Mouse (Mus musculus): ENCODE results near the gene Atg16l1.

Atg16l1 gene

DNA sequence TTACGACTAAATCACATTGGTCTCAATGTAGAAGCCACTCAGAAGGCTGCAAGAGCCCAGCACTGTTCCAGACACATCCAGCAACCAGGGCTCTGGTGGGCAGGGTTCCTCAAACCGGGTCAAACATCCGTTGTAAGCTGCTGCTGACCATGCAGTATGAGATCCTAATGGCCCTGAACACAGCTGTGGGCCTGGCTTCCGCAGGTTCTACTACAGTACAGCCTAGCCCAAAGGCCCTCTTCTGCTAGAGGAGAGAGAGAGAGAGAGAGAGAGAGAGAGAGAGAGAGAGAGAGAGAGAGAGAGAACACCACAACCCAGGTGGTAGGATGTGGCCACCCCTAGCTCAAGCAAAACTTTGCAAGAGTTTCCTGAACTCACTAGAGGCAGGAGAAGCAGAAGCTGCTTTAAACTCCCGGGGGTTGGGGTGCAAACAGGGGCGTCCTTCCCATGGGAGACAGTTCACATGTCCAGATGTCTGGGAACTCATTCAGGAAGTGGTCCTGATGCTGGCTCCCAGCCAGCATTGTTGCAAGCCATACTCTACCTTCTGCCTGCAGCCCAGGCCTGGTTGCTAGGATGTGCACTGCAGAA is 74.0 kb downstream of the Atg16l1 start:
- DNase-seq (ENCODE audit: low spot score in 2 of 2), result no peak

DNA sequence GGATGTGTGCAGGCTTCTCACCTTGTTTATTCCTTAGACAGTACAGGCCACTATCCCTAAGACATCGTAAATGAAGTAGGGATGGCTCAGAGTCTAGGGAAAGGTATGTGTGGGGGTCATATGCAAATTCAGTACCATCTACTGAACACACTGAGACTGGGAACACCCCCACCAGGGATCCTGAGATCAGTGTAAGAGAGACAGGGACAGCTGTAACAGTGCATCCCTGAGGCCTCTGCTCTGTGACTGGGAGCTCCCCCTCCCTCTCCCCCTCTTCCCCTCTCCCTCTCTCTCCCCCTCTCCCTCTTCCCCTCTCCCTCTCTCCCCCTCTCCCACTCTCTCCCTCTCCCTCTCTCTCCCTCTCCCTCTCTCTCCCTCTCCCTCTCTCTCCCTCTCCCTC is 80.8 kb downstream of the Atg16l1 start:
- DNase-seq (ENCODE audit: low spot score in 2 of 2), result no peak

DNA sequence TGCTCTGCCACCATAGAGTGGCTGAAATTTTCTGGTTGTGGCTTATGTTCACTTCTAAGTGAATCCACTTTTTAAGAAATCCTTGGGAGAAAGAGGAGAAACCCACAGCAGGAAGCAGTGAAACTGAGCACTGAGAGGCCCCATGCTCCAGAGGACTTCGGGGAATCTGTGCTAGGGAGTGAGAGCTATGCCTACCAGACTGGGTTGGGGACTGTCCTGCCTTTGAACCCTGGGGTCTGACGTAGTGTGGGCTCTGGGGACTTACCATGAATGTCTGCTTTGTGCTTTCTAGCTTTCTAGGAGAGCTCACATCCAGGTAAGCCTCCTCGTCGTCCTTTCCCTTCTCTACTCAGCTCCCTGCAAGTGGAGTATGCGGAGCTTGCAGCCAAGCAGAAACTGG is 81.3 kb downstream of the Atg16l1 start:
- no peak for DNase-seq (ENCODE audit: low spot score in 2 of 2)

DNA sequence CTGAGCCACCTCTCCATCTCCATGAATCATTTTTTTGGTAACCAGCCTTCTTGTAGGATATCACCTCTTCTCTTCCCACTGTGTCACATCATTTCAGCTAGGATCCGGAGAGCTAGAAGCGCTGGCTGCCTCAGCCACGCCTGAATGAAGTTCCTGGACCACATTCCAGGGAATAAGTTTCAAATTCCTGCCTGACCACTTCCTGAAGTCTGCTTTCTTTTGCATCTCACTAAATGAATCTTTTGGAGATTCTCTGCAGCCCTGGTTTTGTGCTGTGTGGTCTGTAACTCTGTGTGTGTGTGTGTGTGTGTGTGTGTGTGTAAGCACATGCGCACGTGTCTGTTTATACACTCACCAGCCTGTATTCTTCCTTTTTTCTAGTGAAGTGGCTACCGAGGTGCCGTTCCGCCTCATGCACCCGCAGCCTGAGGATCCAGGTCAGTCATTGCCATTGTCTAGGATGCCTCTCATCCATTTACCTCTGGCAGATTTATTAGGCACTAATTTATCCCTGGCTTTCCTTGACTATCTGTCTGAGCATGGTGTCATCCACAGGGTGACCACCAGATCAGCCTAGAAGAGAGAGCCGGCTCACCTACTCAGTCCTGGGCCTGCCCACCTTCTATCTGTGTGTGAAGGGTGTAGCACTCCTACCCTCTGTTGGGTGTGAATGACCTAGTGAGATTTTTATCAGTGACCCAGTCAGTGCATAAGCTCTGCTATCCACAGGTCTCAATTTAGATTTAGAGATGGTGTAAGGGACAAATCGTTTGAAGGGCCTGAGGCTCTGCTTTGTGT is 84.9 kb downstream of the Atg16l1 start:
- no peak for DNase-seq (ENCODE audit: low spot score in 2 of 2)

Data from cerebellum, postnatal 4 days (tissue).